Mouse (Mus musculus) limb, embryonic 11.5 days (tissue): ENCODE measurements at regions not wholly inside any gene's neighbourhood (a gene's known extent, or its start where the extent isn't known, plus 50 kb on each side); places are given as distances from the start of the nearest gene placed in this dataset.
"Not testable (repeated sequence)": the region's sequence is repeated elsewhere in the genome, so short reads cannot be mapped to it uniquely, and the experiment has no call there.

Source experiments
- ATAC-seq: fragments of 200-750 bp; cut with Nextera tagmentation; 2 replicates; pipeline ENCODE4 v1.8.0; 2017; ENCODE audit warnings: low read depth; ENCODE audit not compliant: insufficient number of reproducible peaks, low FRiP score, low TSS enrichment
- DNase-seq: peaks from one replicate; pipeline ENCODE4 v3.0.0-alpha.2; 2015; ENCODE audit warnings: low spot score
- H3K27ac ChIP-seq: fragments of 300-500 bp; sonication (generic); replicated peaks from 2 replicates; pipeline ENCODE4 v1.5.1; 2014; ENCODE audit warnings: low read depth, mild to moderate bottlenecking, low read length
- H3K27me3 ChIP-seq: fragments of 300-500 bp; sonication (generic); 2 replicates; pipeline ENCODE4 v1.6.1; 2014; ENCODE audit warnings: mild to moderate bottlenecking, low read length, mixed read lengths; ENCODE audit not compliant: control insufficient read depth, insufficient read depth
- H3K36me3 ChIP-seq: fragments of 300-500 bp; sonication (generic); 2 replicates; pipeline ENCODE4 v1.6.1; 2014; ENCODE audit warnings: mild to moderate bottlenecking, low read length, moderate library complexity, mixed read lengths; ENCODE audit not compliant: control insufficient read depth, insufficient read depth
- H3K4me1 ChIP-seq: fragments of 300-500 bp; sonication (generic); 2 replicates; pipeline ENCODE4 v1.6.1; 2014; ENCODE audit warnings: low read length, mixed read lengths; ENCODE audit not compliant: control insufficient read depth, insufficient read depth
- H3K4me2 ChIP-seq: fragments of 300-500 bp; sonication (generic); 2 replicates; pipeline ENCODE4 v1.6.1; 2014; ENCODE audit warnings: low read depth, mild to moderate bottlenecking, moderate library complexity; ENCODE audit not compliant: severe bottlenecking
- H3K4me3 ChIP-seq: fragments of 300-500 bp; sonication (generic); 2 replicates; pipeline ENCODE4 v1.5.1; 2014; ENCODE audit warnings: low read depth, low read length
- H3K9ac ChIP-seq: fragments of 300-500 bp; sonication (generic); 2 replicates; pipeline ENCODE4 v1.6.1; 2014; ENCODE audit warnings: mild to moderate bottlenecking, low read length
- H3K9me3 ChIP-seq: fragments of 300-500 bp; sonication (generic); 2 replicates; pipeline ENCODE4 v1.6.1; 2016; ENCODE audit warnings: low read length; ENCODE audit not compliant: control insufficient read depth
- WGBS: fragments of 180-500 bp; shearing (Covaris S2); extraction: QIAGEN DNeasy Blood & Tissue Kit; methylation state at CpG from one replicate; pipeline ENCODE4 v1.1.7; 2014; 5-methylcytosine and 5-hydroxymethylcytosine counted together

GRCm38 (mm10) chr7:73659551-73659950, 80.6 kb upstream of the Fam174b start:
- Histone ChIP-seq H3K27me3 (no peaks in the 10 kb centered on the region), H3K4me3 (no peak overlapping the region), H3K9ac (no peak overlapping the region), H3K36me3 (no peaks in the 10 kb centered on the region), H3K27ac (no peak overlapping the region), H3K9me3 (no peaks in the 10 kb centered on the region), H3K4me1 (no peaks in the 10 kb centered on the region), H3K4me2 (no peak overlapping the region)
- DNase-seq (no peak), ATAC-seq (no peak)
- 81% methylated on average over 5 of the region's 5 CpGs for WGBS

- Histone ChIP-seq H3K9ac (no peak overlapping the region), H3K36me3 (no peaks in the 10 kb centered on the region), H3K27me3 (no peaks in the 10 kb centered on the region), H3K4me2 (no peak overlapping the region), H3K4me1 (no peaks in the 10 kb centered on the region), H3K4me3 (no peak overlapping the region), H3K27ac (no peak overlapping the region), H3K9me3 (no peaks in the 10 kb centered on the region)
- 65% methylated on average over 7 of the region's 7 CpGs for WGBS
- ATAC-seq = no peak
- DNase-seq = no peak
Observed at GRCm38 (mm10) chr7:73657283-73657682, 82.8 kb upstream of the Fam174b start.

GRCm38 (mm10) chr7:73656424-73656795, 83.7 kb upstream of the Fam174b start:
- DNase-seq, H3K36me3 ChIP-seq, H3K27me3 ChIP-seq, ATAC-seq, H3K9ac ChIP-seq, H3K4me2 ChIP-seq, H3K27ac ChIP-seq, H3K4me1 ChIP-seq, H3K4me3 ChIP-seq, H3K9me3 ChIP-seq: not testable (repeated sequence)
- WGBS = 96% methylated on average over 16 of the region's 16 CpGs

GRCm38 (mm10) chr7:73655787-73656423, 84.2 kb upstream of the Fam174b start:
- Histone ChIP-seq H3K27ac (no peak overlapping the region), H3K9me3 (no peaks in the 10 kb centered on the region), H3K4me1 (no peaks in the 10 kb centered on the region), H3K36me3 (no peaks in the 10 kb centered on the region), H3K9ac (no peak overlapping the region), H3K27me3 (no peaks in the 10 kb centered on the region), H3K4me3 (no peak overlapping the region), H3K4me2 (no peak overlapping the region)
- WGBS = 26% methylated on average over 5 of the region's 5 CpGs
- DNase-seq (peak; percentile 88), ATAC-seq (no peak)

GRCm38 (mm10) chr7:73654193-73654871, 85.8 kb upstream of the Fam174b start:
- H3K9me3 ChIP-seq = no peaks in the 10 kb centered on the region
- no peaks in the 10 kb centered on the region for H3K4me1 ChIP-seq
- no peak overlapping the region for H3K9ac ChIP-seq
- WGBS = 35% methylated on average over 12 of the region's 12 CpGs
- H3K27me3 ChIP-seq = no peaks in the 10 kb centered on the region
- H3K4me3 ChIP-seq = no peak overlapping the region
- H3K4me2 ChIP-seq = no peak overlapping the region
- no peak overlapping the region for H3K27ac ChIP-seq
- no peak for ATAC-seq
- H3K36me3 ChIP-seq = no peaks in the 10 kb centered on the region
- peak; percentile 45 for DNase-seq

GRCm38 (mm10) chr7:73650909-73651308, 89.2 kb upstream of the Fam174b start:
- Histone ChIP-seq H3K4me2 (no peak overlapping the region), H3K27me3 (no peaks in the 10 kb centered on the region), H3K9ac (no peak overlapping the region), H3K4me3 (no peak overlapping the region), H3K36me3 (no peaks in the 10 kb centered on the region), H3K9me3 (no peaks in the 10 kb centered on the region), H3K27ac (no peak overlapping the region), H3K4me1 (no peaks in the 10 kb centered on the region)
- DNase-seq (no peak), ATAC-seq (no peak)
- WGBS = 96% methylated on average over 6 of the region's 6 CpGs

- Histone ChIP-seq H3K9ac (no peak overlapping the region), H3K4me2 (no peak overlapping the region), H3K9me3 (no peaks in the 10 kb centered on the region), H3K4me3 (no peak overlapping the region), H3K27ac (no peak overlapping the region), H3K27me3 (no peaks in the 10 kb centered on the region), H3K4me1 (no peaks in the 10 kb centered on the region), H3K36me3 (no peaks in the 10 kb centered on the region)
- 27% methylated on average over 4 of the region's 4 CpGs for WGBS
- ATAC-seq = no peak
- peak; percentile 89 for DNase-seq
Observed at GRCm38 (mm10) chr7:73648010-73648409, 92.1 kb upstream of the Fam174b start.

GRCm38 (mm10) chr7:73647140-73647539, 93.0 kb upstream of the Fam174b start:
- H3K4me2 ChIP-seq = no peak overlapping the region
- DNase-seq = no peak
- H3K27ac ChIP-seq = no peak overlapping the region
- 91% methylated on average over 4 of the region's 4 CpGs for WGBS
- H3K4me3 ChIP-seq = no peak overlapping the region
- no peaks in the 10 kb centered on the region for H3K4me1 ChIP-seq
- H3K9ac ChIP-seq = no peak overlapping the region
- H3K9me3 ChIP-seq = no peaks in the 10 kb centered on the region
- no peak for ATAC-seq
- no peaks in the 10 kb centered on the region for H3K36me3 ChIP-seq
- no peaks in the 10 kb centered on the region for H3K27me3 ChIP-seq

- Histone ChIP-seq H3K36me3 (no peaks in the 10 kb centered on the region), H3K4me1 (no peaks in the 10 kb centered on the region), H3K9me3 (no peaks in the 10 kb centered on the region), H3K4me3 (no peak overlapping the region), H3K27me3 (no peaks in the 10 kb centered on the region), H3K27ac (no peak overlapping the region), H3K4me2 (no peak overlapping the region), H3K9ac (no peak overlapping the region)
- 77% methylated on average over 5 of the region's 5 CpGs for WGBS
- ATAC-seq (no peak), DNase-seq (no peak)
Observed at GRCm38 (mm10) chr7:73646711-73647110, 93.4 kb upstream of the Fam174b start.
